Mouse (Mus musculus) intestine, embryonic 15.5 days (tissue): Measurements from ENCODE around the gene Hp. TPM values are rescaled to one million over a fixed set of nuclear protein-coding genes. Genes with fewer than 3 reads are reported as not detected.

Experiments used
- ATAC-seq: fragments of 200-750 bp; cut with Nextera tagmentation; 2 replicates; pipeline ENCODE4 v1.8.0; 2017; ENCODE audit warnings: moderate TSS enrichment, moderate library complexity
- H3K27ac ChIP-seq: fragments of 300-500 bp; sonication (generic); 2 replicates; pipeline ENCODE4 v1.5.1; 2015; ENCODE audit warnings: mild to moderate bottlenecking, inconsistent platforms
- H3K27me3 ChIP-seq: fragments of 300-500 bp; sonication (generic); replicated peaks from 2 replicates; pipeline ENCODE4 v1.6.1; 2015; ENCODE audit warnings: inconsistent platforms
- H3K36me3 ChIP-seq: fragments of 300-500 bp; sonication (generic); 2 replicates; pipeline ENCODE4 v1.6.1; 2015; ENCODE audit warnings: inconsistent platforms
- H3K4me1 ChIP-seq: fragments of 300-500 bp; sonication (generic); replicated peaks from 2 replicates; pipeline ENCODE4 v1.6.1; 2015; ENCODE audit warnings: inconsistent platforms
- H3K4me2 ChIP-seq: fragments of 300-500 bp; sonication (generic); replicated peaks from 2 replicates; pipeline ENCODE4 v1.6.1; 2015; ENCODE audit warnings: mild to moderate bottlenecking, inconsistent platforms
- H3K4me3 ChIP-seq: fragments of 300-500 bp; sonication (generic); replicated peaks from 2 replicates; pipeline ENCODE4 v1.5.1; 2015; ENCODE audit warnings: inconsistent platforms
- H3K9ac ChIP-seq: fragments of 300-500 bp; sonication (generic); 2 replicates; pipeline ENCODE4 v1.6.1; 2015; ENCODE audit warnings: inconsistent platforms
- H3K9me3 ChIP-seq: fragments of 300-500 bp; sonication (generic); 2 replicates; pipeline ENCODE4 v1.6.1; 2016; ENCODE audit warnings: inconsistent platforms
- WGBS: fragments of 180-500 bp; shearing (Covaris S2); methylation state at CpG from one replicate; pipeline ENCODE4 v1.1.7; 2015; 5-methylcytosine and 5-hydroxymethylcytosine counted together
- polyA plus RNA-seq: library from polyadenylated mRNA; unstranded; fragments of >200 nt; fragmentation: Nextera tagmentation; extraction: Ambion mirVana; gene quantifications from 2 replicates; pipeline ENCODE4 v1.2.1, GENCODE M21; 2015

The Hp gene
- polyA plus RNA-seq, 1 experiment from 2014 or later, result 2.2 TPM

- H3K4me3 ChIP-seq, result no peak overlapping the region
- H3K27ac ChIP-seq, result no peak overlapping the region
- H3K9me3 ChIP-seq, result no peaks in the 10 kb centered on the region
- H3K27me3 ChIP-seq, result no peaks in the 10 kb centered on the region
- ATAC-seq, result no peak
- H3K9ac ChIP-seq, result no peak overlapping the region
- no peaks in the 10 kb centered on the region for H3K4me1 ChIP-seq
- 90% methylated on average over 3 of the region's 3 CpGs for WGBS
- no peak overlapping the region for H3K4me2 ChIP-seq
- peaks cover 4% of the 10 kb centered on the region; the same call in 1 of the 2 replicates for H3K36me3 ChIP-seq
These were observed 12.4 kb upstream of the Hp start for GRCm38 (mm10) chr8:109591367-109591766.

- Histone ChIP-seq H3K9me3 (no peaks in the 10 kb centered on the region), H3K27ac (no peak overlapping the region), H3K4me2 (no peak overlapping the region), H3K36me3 (peaks cover 4% of the 10 kb centered on the region; the same call in 1 of the 2 replicates), H3K27me3 (no peaks in the 10 kb centered on the region), H3K4me3 (no peak overlapping the region), H3K4me1 (no peaks in the 10 kb centered on the region), H3K9ac (no peak overlapping the region)
- 89% methylated on average over 9 of the region's 9 CpGs for WGBS
- ATAC-seq, result no peak
These were observed 11.9 kb upstream of the Hp start for GRCm38 (mm10) chr8:109590901-109591300.

- no peaks in the 10 kb centered on the region for H3K4me1 ChIP-seq
These were observed 8.1 kb upstream of the Hp start for GRCm38 (mm10) chr8:109586972-109587504.

GRCm38 (mm10) chr8:109585652-109586051 lies 6.7 kb upstream of the Hp start:
- no peaks in the 10 kb centered on the region for H3K4me1 ChIP-seq
- H3K9me3 ChIP-seq, result no peaks in the 10 kb centered on the region
- H3K36me3 ChIP-seq, result no peaks in the 10 kb centered on the region
- H3K4me2 ChIP-seq, result no peak overlapping the region
- H3K27me3 ChIP-seq, result no peaks in the 10 kb centered on the region
- H3K27ac ChIP-seq, result no peak overlapping the region
- H3K9ac ChIP-seq, result no peak overlapping the region
- no peak for ATAC-seq
- no peak overlapping the region for H3K4me3 ChIP-seq

More at GRCm38 (mm10) chr8:109586972-109587504, 8.1 kb upstream of the Hp start:
- Histone ChIP-seq H3K27ac (no peak overlapping the region), H3K9ac (no peak overlapping the region), H3K4me3 (no peak overlapping the region), H3K9me3 (no peaks in the 10 kb centered on the region), H3K4me2 (no peak overlapping the region), H3K27me3 (no peaks in the 10 kb centered on the region), H3K36me3 (no peaks in the 10 kb centered on the region)
- ATAC-seq, result peak; percentile 72
- 49% methylated on average over 7 of the region's 7 CpGs for WGBS

GRCm38 (mm10) chr8:109584830-109585229 lies 5.9 kb upstream of the Hp start:
- H3K4me3 ChIP-seq, result no peak overlapping the region
- H3K27ac ChIP-seq, result no peak overlapping the region
- H3K36me3 ChIP-seq, result no peaks in the 10 kb centered on the region
- no peaks in the 10 kb centered on the region for H3K4me1 ChIP-seq
- H3K9me3 ChIP-seq, result no peaks in the 10 kb centered on the region
- no peak for ATAC-seq
- H3K9ac ChIP-seq, result no peak overlapping the region
- no peaks in the 10 kb centered on the region for H3K27me3 ChIP-seq
- WGBS, result 77% methylated on average over 3 of the region's 3 CpGs
- H3K4me2 ChIP-seq, result no peak overlapping the region

- no peaks in the 10 kb centered on the region for H3K27me3 ChIP-seq
- no peaks in the 10 kb centered on the region for H3K9me3 ChIP-seq
- H3K4me3 ChIP-seq, result no peak overlapping the region
- H3K9ac ChIP-seq, result no peak overlapping the region
- no peak for ATAC-seq
- whole genome bisulfite sequencing, result 84% methylated on average over 4 of the region's 4 CpGs
- no peak overlapping the region for H3K4me2 ChIP-seq
- no peak overlapping the region for H3K27ac ChIP-seq
- H3K36me3 ChIP-seq, result no peaks in the 10 kb centered on the region
- no peaks in the 10 kb centered on the region for H3K4me1 ChIP-seq
These were observed 5.3 kb upstream of the Hp start for GRCm38 (mm10) chr8:109584293-109584692.

- Histone ChIP-seq H3K36me3 (no peaks in the 10 kb centered on the region), H3K27me3 (no peaks in the 10 kb centered on the region), H3K9ac (no peak overlapping the region), H3K4me3 (no peak overlapping the region), H3K9me3 (no peaks in the 10 kb centered on the region), H3K4me2 (no peak overlapping the region), H3K27ac (no peak overlapping the region), H3K4me1 (no peaks in the 10 kb centered on the region)
- 60% methylated on average over 4 of the region's 4 CpGs for WGBS
- ATAC-seq, result no peak
These were observed 2.7 kb downstream of the Hp start for GRCm38 (mm10) chr8:109576311-109576710.

- Histone ChIP-seq H3K9ac (no peak overlapping the region), H3K4me1 (peaks cover 5% of the 10 kb centered on the region; the same call in 1 of the 2 replicates), H3K4me2 (no peak overlapping the region), H3K9me3 (no peaks in the 10 kb centered on the region), H3K36me3 (peaks cover 4% of the 10 kb centered on the region; the same call in 1 of the 2 replicates), H3K4me3 (no peak overlapping the region), H3K27ac (no peak overlapping the region), H3K27me3 (no peaks in the 10 kb centered on the region)
- no peak for ATAC-seq
- 86% methylated on average over 12 of the region's 12 CpGs for WGBS
These were observed 7.8 kb downstream of the Hp start for GRCm38 (mm10) chr8:109571139-109571538.

- Histone ChIP-seq H3K9ac (peak within 1 kb of the TSS; percentile 84), H3K27me3 (no peaks in the 10 kb centered on the region), H3K4me1 (peaks cover 5% of the 10 kb centered on the region; the same call in 1 of the 2 replicates), H3K36me3 (peaks cover 21% of the 10 kb centered on the region), H3K4me2 (peak within 1 kb of the TSS; percentile 70), H3K9me3 (no peaks in the 10 kb centered on the region), H3K27ac (peak within 1 kb of the TSS; percentile 85), H3K4me3 (peak within 1 kb of the TSS; percentile 65)
- WGBS, result under 1% methylated on average over 52 of the region's 52 CpGs
- peak; percentile 100 for ATAC-seq
These were observed 13.3 kb downstream of the Hp start, which contains the start of the genes Dhx38 and Txnl4b for GRCm38 (mm10) chr8:109565498-109566333. TSS of gene Dhx38 (minus strand) at chr8:109565861. TSS of gene Txnl4b (plus strand) at chr8:109565892.

- Histone ChIP-seq H3K4me3 (peak overlapping the region; percentile 65), H3K9ac (peak overlapping the region; percentile 84), H3K4me2 (peak overlapping the region; percentile 69), H3K36me3 (peaks cover 31% of the 10 kb centered on the region), H3K4me1 (peaks cover 5% of the 10 kb centered on the region; the same call in 1 of the 2 replicates), H3K27me3 (no peaks in the 10 kb centered on the region), H3K9me3 (no peaks in the 10 kb centered on the region), H3K27ac (no peak overlapping the region)
- WGBS, result 5% methylated on average over 10 of the region's 10 CpGs
- no peak for ATAC-seq
These were observed 14.2 kb downstream of the Hp start for GRCm38 (mm10) chr8:109564766-109565165.

- no peak overlapping the region for H3K4me3 ChIP-seq
- peak overlapping the region; percentile 69; the same call in 1 of the 2 replicates for H3K4me2 ChIP-seq
These were observed 15.1 kb downstream of the Hp start for GRCm38 (mm10) chr8:109563881-109564280.

GRCm38 (mm10) chr8:109551663-109552062 lies 27.3 kb downstream of the Hp start:
- 36% methylated on average over 3 of the region's 3 CpGs for WGBS
- Histone ChIP-seq H3K4me1 (no peaks in the 10 kb centered on the region), H3K27me3 (no peaks in the 10 kb centered on the region), H3K4me2 (no peak overlapping the region), H3K36me3 (peaks cover 86% of the 10 kb centered on the region), H3K9ac (no peak overlapping the region), H3K4me3 (no peak overlapping the region), H3K27ac (no peak overlapping the region), H3K9me3 (no peaks in the 10 kb centered on the region)
- ATAC-seq, result no peak

More at GRCm38 (mm10) chr8:109563881-109564280, 15.1 kb downstream of the Hp start:
- no peak for ATAC-seq
- Histone ChIP-seq H3K27ac (no peak overlapping the region), H3K4me1 (peaks cover 5% of the 10 kb centered on the region; the same call in 1 of the 2 replicates), H3K27me3 (no peaks in the 10 kb centered on the region), H3K9ac (no peak overlapping the region), H3K36me3 (peaks cover 35% of the 10 kb centered on the region), H3K9me3 (no peaks in the 10 kb centered on the region)
- WGBS, result 79% methylated on average over 2 of the region's 2 CpGs
